Mouse (Mus musculus) midbrain, embryonic 13.5 days (tissue): ENCODE measurements around the gene Map4k4. TPM values are rescaled to one million over a fixed set of nuclear protein-coding genes. Genes with fewer than 3 reads are reported as not detected.

Source experiments
- ATAC-seq: fragments of 200-750 bp; cut with Nextera tagmentation; 2 replicates; pipeline ENCODE4 v1.8.0; 2017; ENCODE audit warnings: mild to moderate bottlenecking, moderate TSS enrichment, moderate library complexity
- H3K27ac ChIP-seq: fragments of 300-500 bp; sonication (generic); 2 replicates; pipeline ENCODE4 v1.5.1; 2015; ENCODE audit warnings: inconsistent platforms, mild to moderate bottlenecking, moderate library complexity
- H3K27me3 ChIP-seq: fragments of 300-500 bp; sonication (generic); 2 replicates; pipeline ENCODE4 v1.6.1; 2015; ENCODE audit warnings: mild to moderate bottlenecking, inconsistent platforms
- H3K36me3 ChIP-seq: fragments of 300-500 bp; sonication (generic); 2 replicates; pipeline ENCODE4 v1.6.1; 2015; ENCODE audit warnings: mild to moderate bottlenecking, inconsistent platforms
- H3K4me1 ChIP-seq: fragments of 300-500 bp; sonication (generic); replicated peaks from 2 replicates; pipeline ENCODE4 v1.6.1; 2015; ENCODE audit warnings: inconsistent platforms
- H3K4me2 ChIP-seq: fragments of 300-500 bp; sonication (generic); replicated peaks from 2 replicates; pipeline ENCODE4 v1.6.1; 2015; ENCODE audit warnings: moderate library complexity, mild to moderate bottlenecking, inconsistent platforms
- H3K4me3 ChIP-seq: fragments of 300-500 bp; sonication (generic); replicated peaks from 2 replicates; pipeline ENCODE4 v1.5.1; 2015; ENCODE audit warnings: mild to moderate bottlenecking, inconsistent platforms
- H3K9ac ChIP-seq: fragments of 300-500 bp; sonication (generic); replicated peaks from 2 replicates; pipeline ENCODE4 v1.6.1; 2015; ENCODE audit warnings: mild to moderate bottlenecking, inconsistent platforms
- H3K9me3 ChIP-seq: fragments of 300-500 bp; sonication (generic); 2 replicates; pipeline ENCODE4 v1.6.1; 2016; ENCODE audit warnings: mild to moderate bottlenecking, inconsistent platforms
- WGBS: fragments of 180-500 bp; shearing (Covaris S2); methylation state at CpG from one replicate; pipeline ENCODE4 v1.1.7; 2015; 5-methylcytosine and 5-hydroxymethylcytosine counted together
- polyA plus RNA-seq: library from polyadenylated mRNA; unstranded; fragments of >200 nt; fragmentation: Nextera tagmentation; extraction: Ambion mirVana; gene quantifications from 2 replicates; pipeline ENCODE4 v1.2.1, GENCODE M21; 2015

Gene Map4k4
- polyA plus RNA-seq, 1 experiment from 2014 or later, result 58.2 TPM

- no peak for ATAC-seq
- peaks cover 9% of the 10 kb centered on the region; the same call in 1 of the 2 replicates for H3K36me3 ChIP-seq
- H3K4me2 ChIP-seq, result no peak overlapping the region
- no peak overlapping the region for H3K4me3 ChIP-seq
- H3K27ac ChIP-seq, result no peak overlapping the region
- no peaks in the 10 kb centered on the region for H3K27me3 ChIP-seq
- H3K9ac ChIP-seq, result no peak overlapping the region
- H3K9me3 ChIP-seq, result no peaks in the 10 kb centered on the region
- no peaks in the 10 kb centered on the region for H3K4me1 ChIP-seq
- 73% methylated on average over 12 of the region's 12 CpGs for WGBS
Measured at GRCm38 (mm10) chr1:40033743-40034420, 133.2 kb downstream of the Map4k4 start.

- Histone ChIP-seq H3K9ac (no peak overlapping the region), H3K36me3 (no peaks in the 10 kb centered on the region), H3K4me1 (no peaks in the 10 kb centered on the region), H3K4me2 (no peak overlapping the region), H3K9me3 (no peaks in the 10 kb centered on the region), H3K27me3 (no peaks in the 10 kb centered on the region), H3K27ac (no peak overlapping the region), H3K4me3 (no peak overlapping the region)
- WGBS, result 96% methylated on average over 6 of the region's 6 CpGs
- no peak for ATAC-seq
Measured at GRCm38 (mm10) chr1:40037831-40038230, 137.1 kb downstream of the Map4k4 start.

GRCm38 (mm10) chr1:40045686-40046085 lies 145.0 kb downstream of the Map4k4 start:
- Histone ChIP-seq H3K27ac (no peak overlapping the region), H3K36me3 (no peaks in the 10 kb centered on the region), H3K9me3 (no peaks in the 10 kb centered on the region), H3K4me2 (no peak overlapping the region), H3K27me3 (no peaks in the 10 kb centered on the region), H3K9ac (no peak overlapping the region), H3K4me3 (no peak overlapping the region), H3K4me1 (no peaks in the 10 kb centered on the region)
- no peak for ATAC-seq
- WGBS, result 86% methylated on average over 6 of the region's 6 CpGs

GRCm38 (mm10) chr1:40046600-40046999 lies 145.9 kb downstream of the Map4k4 start:
- no peak for ATAC-seq

GRCm38 (mm10) chr1:40051157-40051556 lies 150.4 kb downstream of the Map4k4 start:
- 95% methylated on average over 6 of the region's 6 CpGs for WGBS
- H3K4me3 ChIP-seq, result no peak overlapping the region

More at GRCm38 (mm10) chr1:40046600-40046999, 145.9 kb downstream of the Map4k4 start:
- H3K4me2 ChIP-seq, result no peak overlapping the region
- no peak overlapping the region for H3K9ac ChIP-seq
- H3K27ac ChIP-seq, result no peak overlapping the region
- 83% methylated on average over 5 of the region's 5 CpGs for WGBS
- no peak overlapping the region for H3K4me3 ChIP-seq
- H3K4me1 ChIP-seq, result no peaks in the 10 kb centered on the region
- H3K9me3 ChIP-seq, result no peaks in the 10 kb centered on the region
- no peaks in the 10 kb centered on the region for H3K36me3 ChIP-seq
- no peaks in the 10 kb centered on the region for H3K27me3 ChIP-seq

GRCm38 (mm10) chr1:40052156-40052555 lies 151.4 kb downstream of the Map4k4 start:
- no peak overlapping the region for H3K4me3 ChIP-seq
- H3K4me2 ChIP-seq, result no peak overlapping the region
- H3K4me1 ChIP-seq, result no peaks in the 10 kb centered on the region
- ATAC-seq, result no peak
- H3K9me3 ChIP-seq, result no peaks in the 10 kb centered on the region
- H3K9ac ChIP-seq, result no peak overlapping the region
- H3K27ac ChIP-seq, result no peak overlapping the region
- no peaks in the 10 kb centered on the region for H3K27me3 ChIP-seq
- no peaks in the 10 kb centered on the region for H3K36me3 ChIP-seq
- WGBS, result 69% methylated on average over 8 of the region's 8 CpGs

More at GRCm38 (mm10) chr1:40051157-40051556, 150.4 kb downstream of the Map4k4 start:
- Histone ChIP-seq H3K27me3 (no peaks in the 10 kb centered on the region), H3K27ac (no peak overlapping the region), H3K9ac (no peak overlapping the region), H3K36me3 (no peaks in the 10 kb centered on the region), H3K4me2 (no peak overlapping the region), H3K9me3 (no peaks in the 10 kb centered on the region), H3K4me1 (no peaks in the 10 kb centered on the region)
- ATAC-seq, result no peak

- Histone ChIP-seq H3K27me3 (no peaks in the 10 kb centered on the region), H3K9me3 (no peaks in the 10 kb centered on the region), H3K4me3 (no peak overlapping the region), H3K9ac (no peak overlapping the region), H3K36me3 (no peaks in the 10 kb centered on the region), H3K27ac (no peak overlapping the region), H3K4me1 (no peaks in the 10 kb centered on the region), H3K4me2 (no peak overlapping the region)
- 86% methylated on average over 5 of the region's 5 CpGs for WGBS
- ATAC-seq, result no peak
Measured at GRCm38 (mm10) chr1:40053071-40053470, 152.4 kb downstream of the Map4k4 start.

- no peaks in the 10 kb centered on the region for H3K4me1 ChIP-seq
- H3K9ac ChIP-seq, result no peak overlapping the region
- H3K4me2 ChIP-seq, result no peak overlapping the region
- no peak overlapping the region for H3K27ac ChIP-seq
- no peaks in the 10 kb centered on the region for H3K27me3 ChIP-seq
- H3K36me3 ChIP-seq, result no peaks in the 10 kb centered on the region
- H3K4me3 ChIP-seq, result no peak overlapping the region
- no peak for ATAC-seq
- no peaks in the 10 kb centered on the region for H3K9me3 ChIP-seq
- WGBS, result 79% methylated on average over 7 of the region's 7 CpGs
Measured at GRCm38 (mm10) chr1:40055051-40055450, 154.3 kb downstream of the Map4k4 start.

GRCm38 (mm10) chr1:40055963-40056362 lies 155.2 kb downstream of the Map4k4 start:
- no peak overlapping the region for H3K4me3 ChIP-seq
- no peaks in the 10 kb centered on the region for H3K36me3 ChIP-seq
- no peak overlapping the region for H3K4me2 ChIP-seq
- 92% methylated on average over 5 of the region's 5 CpGs for WGBS
- no peaks in the 10 kb centered on the region for H3K4me1 ChIP-seq
- H3K9me3 ChIP-seq, result no peaks in the 10 kb centered on the region
- ATAC-seq, result no peak
- no peak overlapping the region for H3K9ac ChIP-seq
- H3K27me3 ChIP-seq, result no peaks in the 10 kb centered on the region
- H3K27ac ChIP-seq, result no peak overlapping the region

GRCm38 (mm10) chr1:40057351-40057750 lies 156.6 kb downstream of the Map4k4 start:
- Histone ChIP-seq H3K27ac (no peak overlapping the region), H3K9ac (no peak overlapping the region), H3K4me1 (no peaks in the 10 kb centered on the region), H3K4me3 (no peak overlapping the region), H3K9me3 (no peaks in the 10 kb centered on the region), H3K27me3 (no peaks in the 10 kb centered on the region), H3K36me3 (no peaks in the 10 kb centered on the region), H3K4me2 (no peak overlapping the region)
- 84% methylated on average over 5 of the region's 5 CpGs for WGBS
- ATAC-seq, result no peak

- WGBS, result 61% methylated on average over 11 of the region's 11 CpGs
- no peak for ATAC-seq
- H3K4me3 ChIP-seq, result no peak overlapping the region
- H3K4me1 ChIP-seq, result no peaks in the 10 kb centered on the region; the same call in 1 of the 2 replicates
- H3K27me3 ChIP-seq, result no peaks in the 10 kb centered on the region
- H3K4me2 ChIP-seq, result no peak overlapping the region
- H3K27ac ChIP-seq, result no peak overlapping the region
- no peak overlapping the region for H3K9ac ChIP-seq
- no peaks in the 10 kb centered on the region for H3K36me3 ChIP-seq
- H3K9me3 ChIP-seq, result no peaks in the 10 kb centered on the region
Measured at GRCm38 (mm10) chr1:40058013-40058412, 157.3 kb downstream of the Map4k4 start.

- WGBS, result 81% methylated on average over 4 of the region's 4 CpGs
- no peak for ATAC-seq
- no peaks in the 10 kb centered on the region for H3K9me3 ChIP-seq
- no peak overlapping the region for H3K4me3 ChIP-seq
- H3K36me3 ChIP-seq, result no peaks in the 10 kb centered on the region
- no peak overlapping the region for H3K9ac ChIP-seq
- H3K4me2 ChIP-seq, result no peak overlapping the region
- no peaks in the 10 kb centered on the region; the same call in 1 of the 2 replicates for H3K4me1 ChIP-seq
- no peaks in the 10 kb centered on the region for H3K27me3 ChIP-seq
- no peak overlapping the region for H3K27ac ChIP-seq
Measured at GRCm38 (mm10) chr1:40059122-40059774, 158.5 kb downstream of the Map4k4 start.
